ENCODE assay signal across 9 mouse cellular contexts in genomic region chr6:52190906-52191810, GRCm38 (mm10). TPM values are rescaled to one million over a fixed set of nuclear protein-coding genes. Genes with fewer than 3 reads are reported as not detected.
DNase-seq lines count a peak whose midpoint lies in the region; ATAC-seq and TF ChIP-seq lines count a peak whose summit lies in the region.
"Had no signal": no experiment of that assay in that cellular context is flagged by ENCODE, and none has a peak within 500 bp of the region (broad histone marks: within the 10 kb centered on the region; RNA-seq: fewer than 3 reads in every experiment).

Hoxa4 (minus strand) TSS chr6:52191753.

- no peaks in the 10 kb centered on the region for H3K4me1 ChIP-seq in heart, adult 2 months (ENCODE audit: control insufficient read depth, insufficient read depth, low read length)
- peaks cover 9% of the 10 kb centered on the region for H3K4me1 ChIP-seq in hindbrain, embryonic 12.5 days
- no peaks in the 10 kb centered on the region for H3K4me1 ChIP-seq in liver, embryonic 14.5 days (replicated peaks; ENCODE audit: control insufficient read depth in 2 of 2, insufficient read depth in 2 of 2, low read length in 1 of 2)

- no peak for TF ChIP-seq CTCF in heart, adult 2 months (IDR thresholded peaks at IDR 0.05)
- no peak for TF ChIP-seq CTCF in Patski (IDR thresholded peaks at IDR 0.05)
- no peak for TF ChIP-seq CTCF in liver, embryonic 14.5 days (IDR thresholded peaks at IDR 0.05; ENCODE audit: low read depth)

- intact Hi-C loops in heart, adult 2 months (cut with DNase I) = loop anchor here (2.0 to 5.0 kb wide), 2 partner anchors 32 to 104 kb away; partner anchors contain the start of gene Hoxa1
- intact Hi-C loops in heart, postnatal 10 days (cut with DNase I) = loop anchor here (2.0 to 5.0 kb wide), 2 partner anchors 28 to 104 kb away; no protein-coding TSS in a partner anchor
- intact Hi-C loops in left cerebral cortex, postnatal 4 days (cut with DNase I) = loop anchor here (10.0 kb wide), 1 partner anchor 316 kb away; no protein-coding TSS in a partner anchor

- CTCF ChIA-PET in Patski (lab: Charles Lee) = interaction anchor here (0.8 to 1.0 kb wide), 2 partner anchors 12 to 34 kb away, joined by 3 read pairs; no protein-coding TSS in a partner anchor

- H3K79me2 ChIP-seq in heart, adult 2 months (replicated peaks; ENCODE audit: control insufficient read depth, insufficient read depth, low read length) = no peaks in the 10 kb centered on the region

- 3% methylated on average over 95 of the region's 102 CpGs for WGBS in heart, adult 2 months
- WGBS in hindbrain, embryonic 12.5 days = 2% methylated on average over 54 of the region's 102 CpGs
- 2% methylated on average over 70 of the region's 102 CpGs for WGBS in liver, embryonic 14.5 days (ENCODE audit: insufficient replicate concordance)

- peak within 1 kb of the TSS; percentile 55 for H3K4me3 ChIP-seq in heart, adult 2 months
- peak within 1 kb of the TSS; percentile 52 for H3K4me3 ChIP-seq in hindbrain, embryonic 12.5 days
- H3K4me3 ChIP-seq in liver, embryonic 14.5 days (ENCODE audit: insufficient read depth in 1 of 2, low read depth in 2 of 2, low read length in 2 of 2) = peak within 1 kb of the TSS; percentile 48 to 51

- H3K27ac ChIP-seq in heart, adult 2 months = peak within 1 kb of the TSS; percentile 52
- peak within 1 kb of the TSS; percentile 97 for H3K27ac ChIP-seq in hindbrain, embryonic 12.5 days
- H3K27ac ChIP-seq in liver, embryonic 14.5 days = no peak within 1 kb of the TSS

- POLR2A ChIA-PET in Patski (lab: Charles Lee) = interaction anchor here (0.8 to 2.2 kb wide), 5 partner anchors 8 to 27 kb away, joined by 4 to 6 read pairs (median 6); partner anchors contain the start of gene Hoxa5

- ATAC-seq in Patski = peak; percentile 20
- peak; percentile 30; the same call in 1 of the 2 replicates for ATAC-seq in hindbrain, embryonic 12.5 days (ENCODE audit: low FRiP score)
- no peak for ATAC-seq in liver, embryonic 14.5 days (ENCODE audit: insufficient read depth)

- in situ Hi-C loops in Patski (cut with MboI; ENCODE audit: low pct_unique_long_range_greater_than_20kb) = no loop called here

- H3K36me3 ChIP-seq in heart, adult 2 months (ENCODE audit: control insufficient read depth, insufficient read depth, low read length) = no peaks in the 10 kb centered on the region
- no peaks in the 10 kb centered on the region for H3K36me3 ChIP-seq in hindbrain, embryonic 12.5 days
- H3K36me3 ChIP-seq in liver, embryonic 14.5 days (replicated peaks; ENCODE audit: control insufficient read depth, insufficient read depth, low read depth) = no peaks in the 10 kb centered on the region
- H3K36me3 ChIP-seq: G1E had no signal

- peaks cover 16% of the 10 kb centered on the region for H3K27me3 ChIP-seq in heart, adult 2 months (ENCODE audit: control insufficient read depth, insufficient read depth, low read length)
- H3K27me3 ChIP-seq in Patski = no peaks in the 10 kb centered on the region
- peaks cover 98% of the 10 kb centered on the region for H3K27me3 ChIP-seq in hindbrain, embryonic 12.5 days
- H3K27me3 ChIP-seq in liver, embryonic 14.5 days (ENCODE audit: control insufficient read depth, insufficient read depth, low read length) = peaks cover 78% of the 10 kb centered on the region

- H3K9me3 ChIP-seq in hindbrain, embryonic 12.5 days (replicated peaks) = no peaks in the 10 kb centered on the region
- no peaks in the 10 kb centered on the region for H3K9me3 ChIP-seq in liver, embryonic 14.5 days (ENCODE audit: control insufficient read depth, low read length)

- H3K9ac ChIP-seq in heart, adult 2 months (ENCODE audit: low read depth, low read length) = peak within 1 kb of the TSS; percentile 64
- peak within 1 kb of the TSS; percentile 85 for H3K9ac ChIP-seq in hindbrain, embryonic 12.5 days
- H3K9ac ChIP-seq in liver, embryonic 14.5 days (replicated peaks) = no peak within 1 kb of the TSS; the same call in 1 of the 2 replicates

- H3K4me2 ChIP-seq in hindbrain, embryonic 12.5 days (replicated peaks) = peak within 1 kb of the TSS; percentile 66
- peak within 1 kb of the TSS; percentile 62 for H3K4me2 ChIP-seq in liver, embryonic 14.5 days (ENCODE audit: low read depth)

- DNase-seq in heart, adult 2 months = no peak
- DNase-seq in heart, postnatal 10 days = no peak
- no peak for DNase-seq in Patski (ENCODE audit: low read depth, low spot score)
- no peak for DNase-seq in liver, embryonic 14.5 days (ENCODE audit: low read depth in 3 of 3, low spot score in 3 of 3)
- peak; percentile 44 for DNase-seq in thymus, postnatal 4 days
- no peak for DNase-seq in left cerebral cortex, postnatal 4 days
- no peak for DNase-seq in ovary, adult 18-20 months (ENCODE audit: low spot score)

- TF ChIP-seq EP300 in heart, adult 2 months (IDR thresholded peaks at IDR 0.05; ENCODE audit: insufficient read depth, low read depth, low read length) = no peak
- TF ChIP-seq EP300 in liver, embryonic 14.5 days (IDR thresholded peaks at IDR 0.05; ENCODE audit: low read depth) = no peak

- TF ChIP-seq POLR2A in heart, adult 2 months (IDR thresholded peaks at IDR 0.05; ENCODE audit: insufficient read depth, low read depth, low read length) = no peak

RNA-seq across cellular contexts. Expression of gene Hoxa4, which starts in this region (rescaled TPM):
- under 1 TPM; 0.14 to 0.34 TPM for total RNA-seq in heart, adult 2 months (2021)
- 0.76 and 0.84 TPM in 2 replicates for polyA plus RNA-seq in heart, adult 2 months (2012; rRNA removed)
- total RNA-seq in heart, postnatal 10 days (2021) = 1 to 10 TPM in 1 of 2 experiments, under 1 TPM in 1; 0.69 to 1.3 TPM
- 2.5 TPM for polyA plus RNA-seq in Patski (2021)
- polyA plus RNA-seq in hindbrain, embryonic 12.5 days (2016; fragmentation: Nextera tagmentation; extraction: Ambion mirVana) = 6.9 and 12.5 TPM in 2 replicates
- polyA plus RNA-seq in liver, embryonic 14.5 days (2012; rRNA removed) = 0.25 and 0.26 TPM in 2 replicates
- polyA plus RNA-seq in liver, embryonic 14.5 days (2014; fragmentation: Nextera tagmentation; extraction: Ambion mirVana) = 0.09 and 0.14 TPM in 2 replicates
- total RNA-seq in left cerebral cortex, postnatal 4 days (2021) = not detected
- total RNA-seq: G1E had no signal
- polyA plus RNA-seq: G1E had no signal
